Mouse (Mus musculus) gastrocnemius, adult 2 months (tissue): Measurements from ENCODE around the gene Tedc1. TPM values are rescaled to one million over a fixed set of nuclear protein-coding genes. Genes with fewer than 3 reads are reported as not detected.
A peak's percentile ranks its signal among the peaks of the same experiment; 100 is the strongest.

ENCODE experiments used
- DNase-seq: peaks from one replicate; pipeline ENCODE4 v3.0.0; 2022
- H3K27ac ChIP-seq: fragments of 200-600 bp; 2 replicates; pipeline ENCODE4 v1.8.1; 2022; ENCODE audit warnings: mild to moderate bottlenecking
- H3K4me3 ChIP-seq: fragments of 200-600 bp; 2 replicates; pipeline ENCODE4 v1.8.1; 2022; ENCODE audit warnings: mild to moderate bottlenecking, moderate library complexity
- CTCF ChIP-seq: fragments of 200-600 bp; IDR thresholded peaks from 2 replicates; pipeline ENCODE4 v1.8.1; 2022; ENCODE audit warnings: antibody characterized with exemption, mild to moderate bottlenecking, moderate library complexity
- intact Hi-C: fragments of 180-260 bp; cut with DNase I; formaldehyde crosslinking; loops from one replicate; pipeline ENCODE4 v1.15.1; 2025
- total RNA-seq, 2 experiments: library from RNA; stranded (reverse); gene quantifications; 2 replicates each; pipeline ENCODE4 v1.2.3; 2021

The Tedc1 gene
- total RNA-seq, 2 experiments from 2014 or later = not detected

DNA sequence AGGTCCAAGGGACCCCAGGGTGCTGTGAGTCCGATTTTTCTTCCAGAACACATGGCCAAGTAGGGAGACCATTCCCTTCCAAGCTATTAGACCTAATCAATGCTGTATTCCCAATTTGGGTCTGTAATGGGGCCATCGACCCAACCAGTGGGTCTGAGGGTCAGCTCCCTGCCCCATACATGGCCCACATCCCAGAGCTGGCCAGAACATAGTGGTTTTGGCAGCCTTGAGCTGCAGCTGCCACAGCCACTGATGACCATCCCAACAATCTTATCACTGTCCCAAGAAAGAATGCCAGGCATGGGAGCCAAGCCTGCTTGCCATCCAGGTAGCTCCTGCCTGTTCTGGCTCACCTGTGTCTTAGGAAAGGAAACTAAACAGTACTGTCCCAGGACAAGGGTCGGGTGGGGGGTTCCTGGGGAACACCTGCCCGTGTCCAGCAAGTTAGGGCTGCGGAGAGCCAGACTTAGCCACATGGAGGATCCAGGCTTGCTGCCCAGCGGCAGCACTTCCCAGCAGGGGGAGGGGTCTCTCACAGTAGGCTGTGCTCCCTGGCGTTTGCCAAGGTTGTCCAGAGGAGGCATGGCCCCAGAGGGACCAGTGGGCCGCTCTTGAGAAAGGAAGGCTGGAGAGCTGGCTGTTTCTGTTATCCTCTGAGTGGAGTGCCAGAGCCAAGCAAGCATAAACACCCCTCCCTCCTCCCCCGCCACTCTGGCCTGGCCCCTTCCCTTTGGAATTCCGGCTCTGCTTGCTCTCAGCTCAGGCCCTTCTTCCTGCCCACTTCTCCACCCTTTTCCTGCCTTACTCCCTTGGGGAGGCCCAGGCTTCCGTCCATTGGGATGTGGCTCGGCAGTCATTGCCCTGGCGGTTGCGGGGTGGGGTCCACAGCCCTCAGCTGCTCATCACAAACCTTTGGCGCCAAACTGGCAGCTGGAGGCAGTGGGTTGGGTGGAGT lies 13.9 kb upstream of the Tedc1 start:
- DNase-seq = peak; percentile 90
- intact Hi-C loops = no loop called here
- Histone ChIP-seq H3K4me3 (peak overlapping the region; percentile 93), H3K27ac (peak overlapping the region; percentile 90)
- TF ChIP-seq CTCF = 0 out of 2 replicates have a peak, but pooled peaks have one; percentile 0

DNA sequence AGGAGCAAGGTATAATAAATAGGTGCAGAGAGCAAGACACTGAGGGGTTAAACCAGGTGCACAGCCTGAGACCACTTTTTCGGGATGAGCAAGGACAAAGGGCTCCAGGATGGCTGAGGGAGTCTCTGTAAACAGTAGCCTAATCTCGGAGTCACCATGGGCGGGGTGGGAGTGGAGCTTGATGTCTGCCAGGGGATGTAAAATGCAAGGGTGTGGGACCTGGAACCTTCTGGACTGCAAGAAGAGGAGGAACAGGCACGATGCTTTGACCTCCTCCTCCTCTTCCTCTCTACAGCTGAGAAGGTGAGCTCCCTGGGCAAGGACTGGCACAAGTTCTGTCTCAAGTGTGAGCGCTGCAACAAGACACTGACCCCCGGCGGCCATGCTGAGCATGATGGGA lies 13.1 kb upstream of the Tedc1 start:
- peak overlapping the region; percentile 93 for H3K4me3 ChIP-seq
- intact Hi-C loops = no loop called here
- no peak for DNase-seq
- peak overlapping the region; percentile 90 for H3K27ac ChIP-seq
- peak; percentile 1; the same call in 1 of the 2 replicates for TF ChIP-seq CTCF

DNA sequence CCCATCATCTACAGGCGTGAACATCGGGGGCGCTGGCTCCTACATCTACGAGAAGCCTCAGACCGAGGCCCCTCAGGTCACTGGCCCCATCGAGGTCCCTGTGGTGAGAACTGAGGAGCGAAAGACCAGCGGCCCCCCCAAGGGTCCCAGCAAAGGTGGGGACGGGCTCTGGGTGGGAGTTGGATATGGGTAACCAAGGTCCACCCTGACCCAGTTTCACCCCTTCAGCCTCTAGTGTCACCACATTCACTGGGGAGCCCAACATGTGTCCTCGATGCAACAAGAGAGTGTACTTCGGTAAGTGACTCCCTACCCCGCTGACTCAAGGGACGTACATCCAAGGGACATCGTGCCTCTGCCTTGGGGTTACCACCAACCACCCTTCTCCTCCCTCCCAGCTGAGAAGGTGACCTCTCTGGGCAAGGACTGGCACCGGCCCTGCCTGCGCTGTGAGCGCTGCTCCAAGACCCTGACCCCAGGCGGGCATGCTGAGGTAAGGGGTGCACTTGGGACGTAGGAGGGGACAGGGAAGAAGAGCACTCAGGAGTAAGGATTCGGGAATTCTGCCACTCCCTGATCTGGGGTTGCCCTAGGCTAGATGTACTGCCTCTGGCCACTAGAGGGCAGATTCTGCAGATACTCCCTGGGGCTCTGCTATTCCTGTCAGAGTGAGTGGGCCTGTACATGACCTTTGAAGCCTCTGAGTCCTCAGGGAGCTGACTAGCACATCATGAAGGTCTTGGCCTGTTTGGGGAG lies 12.0 kb upstream of the Tedc1 start:
- H3K27ac ChIP-seq = peak overlapping the region; percentile 90
- intact Hi-C loops = no loop called here
- H3K4me3 ChIP-seq = peak overlapping the region; percentile 93
- peak; percentile 82 for TF ChIP-seq CTCF
- DNase-seq = no peak

DNA sequence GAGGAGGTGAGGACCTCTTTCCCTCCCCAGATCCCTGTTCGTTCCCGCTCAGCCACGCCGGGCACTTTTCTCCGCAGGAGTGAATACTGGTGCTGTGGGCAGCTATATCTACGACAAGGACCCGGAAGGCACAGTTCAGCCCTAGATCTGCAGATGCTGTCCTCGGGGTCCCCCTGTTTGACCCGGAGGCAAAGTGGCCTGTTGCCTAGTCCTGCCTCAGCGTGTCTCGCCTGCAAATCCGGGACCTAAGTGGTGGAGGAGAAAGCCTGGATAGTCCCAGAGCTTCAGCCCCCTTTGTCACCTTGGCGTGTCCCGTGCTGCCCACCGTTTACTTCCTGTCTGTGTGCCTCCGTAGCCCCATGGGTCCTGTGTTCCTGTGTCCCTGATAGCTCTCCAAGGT lies 11.3 kb upstream of the Tedc1 start:
- no peak for TF ChIP-seq CTCF
- DNase-seq = no peak
- H3K27ac ChIP-seq = peak overlapping the region; percentile 90
- intact Hi-C loops = no loop called here
- peak overlapping the region; percentile 93 for H3K4me3 ChIP-seq

DNA sequence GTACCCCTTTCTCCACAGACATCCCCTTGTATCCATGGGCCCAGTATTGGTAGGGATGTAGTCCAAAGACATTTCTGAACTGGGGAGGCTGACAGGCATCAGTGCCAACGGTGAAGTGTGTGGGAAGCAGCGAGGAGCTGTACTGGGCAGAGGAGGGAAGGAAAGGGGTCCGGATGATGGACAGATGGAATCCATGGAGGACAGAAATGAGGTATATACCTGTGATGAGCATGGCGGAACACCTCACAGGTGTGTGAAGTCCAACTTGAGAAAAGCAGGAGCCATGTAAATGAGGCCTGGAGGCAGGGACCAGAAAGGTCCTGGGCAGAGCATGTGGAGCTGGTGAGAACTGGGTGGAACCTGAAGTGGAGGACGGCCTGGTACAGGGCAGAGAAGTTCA lies 10.6 kb upstream of the Tedc1 start:
- intact Hi-C loops = no loop called here
- peak overlapping the region; percentile 72 for H3K4me3 ChIP-seq
- H3K27ac ChIP-seq = peak overlapping the region; percentile 90
- no peak for TF ChIP-seq CTCF
- DNase-seq = no peak

DNA sequence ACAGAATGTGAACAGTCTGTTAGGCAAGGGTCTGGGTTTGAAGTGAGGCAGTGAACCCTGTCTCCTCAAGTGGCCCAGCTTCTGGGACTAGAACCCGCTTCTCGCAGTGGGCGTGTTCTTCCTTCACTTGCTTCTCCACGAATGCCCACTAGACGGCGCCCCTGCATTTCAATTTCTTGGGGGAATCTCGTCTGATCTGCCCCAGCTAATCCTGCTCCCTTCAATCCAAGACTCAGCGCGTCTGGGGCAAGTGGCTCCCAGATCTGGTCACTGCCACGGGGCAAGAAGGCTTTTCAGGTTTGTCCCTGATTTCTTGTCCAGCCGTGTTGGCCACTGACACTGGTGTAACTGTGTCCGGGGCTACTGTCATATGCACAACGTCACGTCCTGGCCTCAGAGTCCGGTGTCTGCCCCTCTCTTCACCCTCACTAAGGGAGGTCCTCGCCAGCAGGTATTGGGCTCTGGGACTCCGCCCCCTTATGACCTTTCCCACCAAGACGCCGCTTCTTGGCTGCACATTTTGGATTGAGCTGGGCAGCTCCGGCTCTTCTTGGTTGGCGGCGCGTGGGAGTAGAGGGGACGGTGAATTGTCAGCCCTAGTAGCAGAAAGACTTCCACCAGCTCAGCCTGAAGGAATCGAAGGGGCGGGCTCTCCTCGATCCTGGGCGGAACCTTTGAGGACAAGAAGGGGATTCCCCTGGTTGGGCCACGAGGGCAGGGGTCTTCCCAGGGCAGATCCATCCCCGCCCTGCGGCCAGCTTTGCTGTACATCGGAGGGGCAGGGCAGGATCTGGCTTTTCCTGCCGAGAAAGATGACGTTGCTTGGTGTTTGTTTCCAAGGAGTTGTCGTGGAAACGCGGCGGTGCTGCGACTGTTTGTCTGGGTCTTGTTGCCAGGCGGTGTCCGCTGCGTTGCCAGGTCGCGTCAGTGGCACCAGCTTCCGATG lies 9.8 kb upstream of the Tedc1 start, which contains the start of gene Crip1:
Crip1 (plus strand) TSS at position 205 of the 946 bp plus-strand sequence.
- Histone ChIP-seq H3K4me3 (peak within 1 kb of the TSS; percentile 93), H3K27ac (peak within 1 kb of the TSS; percentile 90)
- DNase-seq = peak; percentile 89
- intact Hi-C loops = no loop called here
- TF ChIP-seq CTCF = peak; percentile 92

DNA sequence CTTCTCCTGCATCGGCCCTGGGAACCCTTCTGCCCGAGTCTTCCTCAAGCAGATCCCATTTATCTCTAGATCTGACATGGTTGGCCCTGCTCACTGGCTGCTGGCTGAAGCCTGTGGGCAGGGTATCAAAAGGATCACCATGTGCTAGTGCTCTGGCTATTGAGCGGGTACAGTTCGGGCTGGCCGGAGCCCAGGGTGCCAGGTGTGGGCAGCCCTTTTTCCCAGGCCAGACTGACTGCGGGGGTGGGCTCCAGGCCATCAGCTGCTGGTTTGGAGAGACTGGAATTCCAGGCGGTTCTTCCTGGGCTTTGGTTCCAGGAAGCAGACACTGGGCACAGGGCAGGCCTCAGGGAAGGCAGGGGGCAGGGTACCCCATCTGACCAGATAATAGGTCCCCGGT lies 8.7 kb upstream of the Tedc1 start:
- peak overlapping the region; percentile 90 for H3K27ac ChIP-seq
- peak; percentile 87 for DNase-seq

DNA sequence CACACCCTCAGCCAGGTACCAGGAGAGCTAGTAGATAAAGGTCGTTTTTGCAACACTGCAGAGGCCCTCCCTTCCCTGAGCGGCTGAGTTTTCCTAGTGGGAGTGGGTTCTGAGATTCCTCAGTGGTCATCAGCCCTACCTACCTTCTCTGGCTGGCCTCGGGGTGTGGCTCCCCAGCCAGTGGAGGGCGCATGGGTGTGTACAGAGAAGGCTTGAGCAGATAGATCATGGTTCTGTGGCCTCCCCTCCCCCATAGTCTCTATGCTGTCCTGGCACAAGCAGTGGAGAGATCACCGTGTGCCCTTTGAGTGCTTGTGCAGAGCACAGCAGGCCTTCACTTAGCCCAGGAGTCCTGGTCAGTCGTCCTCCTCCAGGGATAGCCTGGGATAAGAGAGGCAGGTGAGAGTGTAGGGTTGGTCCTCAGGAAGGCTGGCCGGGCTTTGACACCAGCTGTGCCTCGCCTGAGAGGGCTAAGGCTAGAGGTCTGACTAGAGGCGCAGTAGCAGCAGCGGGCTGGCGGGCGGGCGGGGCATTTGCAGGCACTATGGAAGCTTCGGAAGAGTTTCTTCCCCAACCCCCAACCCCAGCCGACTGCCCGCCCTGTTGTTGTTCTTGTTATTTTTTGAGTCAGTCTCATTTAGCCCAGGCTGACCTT lies 7.7 kb upstream of the Tedc1 start:
- intact Hi-C loops = no loop called here
- DNase-seq = peak; percentile 75
- Histone ChIP-seq H3K4me3 (peak overlapping the region; percentile 17), H3K27ac (peak overlapping the region; percentile 90)
- peak; percentile 41 for TF ChIP-seq CTCF

More for the DNA sequence above, 8.7 kb upstream of the Tedc1 start:
- no peak for TF ChIP-seq CTCF
- peak overlapping the region; percentile 72 for H3K4me3 ChIP-seq
- intact Hi-C loops = no loop called here

DNA sequence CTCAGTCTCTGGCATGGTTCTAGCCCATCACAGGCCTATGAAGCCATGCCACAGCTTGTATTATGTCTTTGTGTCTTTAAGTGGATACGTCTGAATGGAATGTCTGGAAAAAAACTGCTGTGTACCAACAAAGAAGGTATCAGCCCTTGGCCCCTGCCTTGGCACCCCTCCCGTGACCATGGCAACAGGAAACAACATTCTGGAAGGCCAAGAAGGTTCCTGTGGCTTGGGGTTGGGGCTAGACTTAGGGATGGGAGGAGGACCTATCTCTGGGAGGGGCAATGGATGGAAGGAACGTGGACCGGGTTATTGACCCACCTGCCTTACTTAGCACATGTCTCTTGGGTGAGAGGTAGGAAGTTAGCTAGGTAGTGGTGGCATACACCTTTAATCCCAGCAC lies 6.9 kb upstream of the Tedc1 start:
- intact Hi-C loops = no loop called here
- Histone ChIP-seq H3K4me3 (no peak overlapping the region), H3K27ac (peak overlapping the region; percentile 90)
- DNase-seq = no peak
- no peak for TF ChIP-seq CTCF

DNA sequence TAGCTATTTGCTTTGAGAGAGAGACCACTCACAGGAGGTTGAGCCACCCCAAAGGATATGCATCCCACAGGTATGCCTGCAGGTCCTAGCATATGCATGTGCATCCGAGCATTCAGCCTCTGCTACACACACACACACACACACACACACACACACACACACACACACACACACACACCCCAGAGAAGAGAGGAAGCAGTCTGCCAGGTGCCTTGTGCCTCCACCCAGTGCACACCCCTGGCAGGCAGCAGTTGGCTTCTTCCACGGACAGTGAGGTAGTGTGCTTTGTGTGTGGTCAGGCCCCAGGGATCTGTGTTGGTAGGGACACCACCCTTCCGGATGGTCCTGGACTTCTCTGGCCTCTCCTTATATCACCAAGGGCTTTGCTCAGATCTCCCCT lies 6.3 kb upstream of the Tedc1 start:
- no peak for TF ChIP-seq CTCF
- intact Hi-C loops = no loop called here
- DNase-seq = no peak
- Histone ChIP-seq H3K27ac (peak overlapping the region; percentile 90), H3K4me3 (no peak overlapping the region)

DNA sequence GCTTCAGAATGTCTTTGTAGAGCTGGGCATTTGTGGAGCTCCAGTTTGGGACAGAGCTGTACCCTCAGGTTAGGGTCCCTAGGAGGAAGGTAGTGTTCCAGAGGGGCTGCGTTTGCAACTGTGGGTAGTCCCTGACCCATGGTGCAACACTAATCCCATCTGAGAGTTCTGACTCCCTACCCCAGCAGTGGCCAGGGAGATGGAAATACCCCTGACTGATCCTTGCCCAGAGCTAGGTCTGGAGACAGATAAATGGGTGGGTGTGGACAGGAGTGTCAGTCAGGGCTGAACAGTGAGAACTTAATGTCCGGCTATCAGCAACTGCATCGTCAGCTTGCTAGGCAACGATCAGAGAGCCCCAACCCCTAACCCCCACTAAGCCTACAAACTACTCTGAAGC lies 5.6 kb upstream of the Tedc1 start:
- intact Hi-C loops = no loop called here
- H3K27ac ChIP-seq = peak overlapping the region; percentile 90
- no peak for TF ChIP-seq CTCF

More for the DNA sequence above, 5.6 kb upstream of the Tedc1 start:
- H3K4me3 ChIP-seq = no peak overlapping the region
- peak; percentile 12 for DNase-seq
